Mouse (Mus musculus) hindbrain, embryonic 15.5 days (tissue): Measurements from ENCODE around the gene Gm21746. TPM values are rescaled to one million over a fixed set of nuclear protein-coding genes. Genes with fewer than 3 reads are reported as not detected.
"Not testable (repeated sequence)": the region's sequence is repeated elsewhere in the genome, so short reads cannot be mapped to it uniquely, and the experiment has no call there.

Source experiments
- ATAC-seq: fragments of 200-750 bp; cut with Nextera tagmentation; 2 replicates; pipeline ENCODE4 v1.8.0; 2017; ENCODE audit warnings: low read depth, moderate number of reproducible peaks, moderate TSS enrichment; ENCODE audit not compliant: low FRiP score
- H3K27ac ChIP-seq: fragments of 300-500 bp; sonication (generic); replicated peaks from 2 replicates; pipeline ENCODE4 v1.5.1; 2015; ENCODE audit warnings: mild to moderate bottlenecking, inconsistent platforms
- H3K27me3 ChIP-seq: fragments of 300-500 bp; sonication (generic); 2 replicates; pipeline ENCODE4 v1.6.1; 2015; ENCODE audit warnings: control low read depth, inconsistent platforms
- H3K36me3 ChIP-seq: fragments of 300-500 bp; sonication (generic); 2 replicates; pipeline ENCODE4 v1.6.1; 2015; ENCODE audit warnings: control low read depth, inconsistent platforms
- H3K4me1 ChIP-seq: fragments of 300-500 bp; sonication (generic); replicated peaks from 2 replicates; pipeline ENCODE4 v1.6.1; 2015; ENCODE audit warnings: control low read depth, inconsistent platforms
- H3K4me2 ChIP-seq: fragments of 300-500 bp; sonication (generic); 2 replicates; pipeline ENCODE4 v1.6.1; 2015; ENCODE audit warnings: moderate library complexity, mild to moderate bottlenecking, inconsistent platforms
- H3K4me3 ChIP-seq: fragments of 300-500 bp; sonication (generic); 2 replicates; pipeline ENCODE4 v1.5.1; 2015; ENCODE audit warnings: mild to moderate bottlenecking, inconsistent platforms
- H3K9ac ChIP-seq: fragments of 300-500 bp; sonication (generic); 2 replicates; pipeline ENCODE4 v1.6.1; 2015; ENCODE audit warnings: inconsistent platforms
- H3K9me3 ChIP-seq: fragments of 300-500 bp; sonication (generic); 2 replicates; pipeline ENCODE4 v1.6.1; 2016; ENCODE audit warnings: control low read depth, inconsistent platforms
- WGBS: fragments of 180-500 bp; shearing (Covaris S2); methylation state at CpG from one replicate; pipeline ENCODE4 v1.1.7; 2015; 5-methylcytosine and 5-hydroxymethylcytosine counted together
- polyA plus RNA-seq: library from polyadenylated mRNA; unstranded; fragments of >200 nt; fragmentation: Nextera tagmentation; extraction: Ambion mirVana; gene quantifications from 2 replicates; pipeline ENCODE4 v1.2.1, GENCODE M21; 2015

Gene Gm21746
- polyA plus RNA-seq, result not detected in 2 replicates

DNA sequence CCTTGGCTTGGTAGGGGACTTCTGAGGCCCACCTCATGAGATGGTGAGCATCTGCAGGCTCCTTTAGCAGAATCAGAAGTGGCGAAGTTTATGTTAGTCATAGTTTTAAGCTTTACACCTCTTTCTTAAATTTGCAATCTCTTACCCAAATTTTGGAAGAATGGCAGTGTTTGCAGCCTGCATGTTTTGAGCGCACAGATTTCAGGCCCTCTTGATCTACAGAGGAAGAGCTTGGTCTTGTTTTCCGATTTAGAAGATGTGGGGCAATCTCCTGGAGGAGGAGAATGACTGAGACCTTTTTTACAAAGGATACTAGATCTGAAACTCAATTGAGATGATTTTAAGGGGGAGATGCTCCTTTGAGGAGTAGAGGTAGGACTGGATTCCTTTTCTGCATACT is at the start of gene Gm21746:
Gene Gm21746 (minus strand): TSS at position 101 of the 400 bp plus-strand sequence.
- 64% methylated on average over 2 of the region's 3 CpGs for WGBS
- not testable (repeated sequence) for ATAC-seq, H3K27me3 ChIP-seq, H3K36me3 ChIP-seq, H3K9ac ChIP-seq, H3K4me2 ChIP-seq, H3K9me3 ChIP-seq, H3K4me3 ChIP-seq, H3K4me1 ChIP-seq, H3K27ac ChIP-seq

- H3K27ac ChIP-seq, ATAC-seq, H3K4me3 ChIP-seq, H3K4me2 ChIP-seq, H3K9me3 ChIP-seq, H3K36me3 ChIP-seq, H3K9ac ChIP-seq, H3K27me3 ChIP-seq, H3K4me1 ChIP-seq: not testable (repeated sequence)
Measured at GRCm38 (mm10) chrY:6266798-6267197, 29.0 kb upstream of the Gm21746 start, which contains the start of gene Gm20873. TSS of gene Gm20873 (plus strand) at chrY:6267098.

Other genes starting within 250 kb of the Gm21746 start
- gene Gm20873, start 29.1 kb upstream of the Gm21746 start, polyA plus RNA-seq, result not detected in 2 replicates